Mouse (Mus musculus) midbrain, embryonic 15.5 days (tissue): ENCODE data around the gene Bclaf1. TPM values are rescaled to one million over a fixed set of nuclear protein-coding genes. Genes with fewer than 3 reads are reported as not detected.

Experiments
- ATAC-seq: fragments of 200-750 bp; cut with Nextera tagmentation; replicated peaks from 2 replicates; pipeline ENCODE4 v1.8.0; 2017; ENCODE audit warnings: moderate TSS enrichment
- H3K27ac ChIP-seq: fragments of 300-500 bp; sonication (generic); 2 replicates; pipeline ENCODE4 v1.5.1; 2015; ENCODE audit warnings: mild to moderate bottlenecking, inconsistent platforms
- H3K27me3 ChIP-seq: fragments of 300-500 bp; sonication (generic); replicated peaks from 2 replicates; pipeline ENCODE4 v1.6.1; 2015; ENCODE audit warnings: inconsistent platforms
- H3K36me3 ChIP-seq: fragments of 300-500 bp; sonication (generic); replicated peaks from 2 replicates; pipeline ENCODE4 v1.6.1; 2015; ENCODE audit warnings: inconsistent platforms
- H3K4me1 ChIP-seq: fragments of 300-500 bp; sonication (generic); 2 replicates; pipeline ENCODE4 v1.6.1; 2015; ENCODE audit warnings: inconsistent platforms
- H3K4me2 ChIP-seq: fragments of 300-500 bp; sonication (generic); 2 replicates; pipeline ENCODE4 v1.6.1; 2015; ENCODE audit warnings: inconsistent platforms, mild to moderate bottlenecking, moderate library complexity
- H3K4me3 ChIP-seq: fragments of 300-500 bp; sonication (generic); 2 replicates; pipeline ENCODE4 v1.5.1; 2015; ENCODE audit warnings: mild to moderate bottlenecking, inconsistent platforms
- H3K9ac ChIP-seq: fragments of 300-500 bp; sonication (generic); 2 replicates; pipeline ENCODE4 v1.6.1; 2015; ENCODE audit warnings: mild to moderate bottlenecking, inconsistent platforms
- H3K9me3 ChIP-seq: fragments of 300-500 bp; sonication (generic); 2 replicates; pipeline ENCODE4 v1.6.1; 2016; ENCODE audit warnings: inconsistent platforms
- WGBS: fragments of 180-500 bp; shearing (Covaris S2); methylation state at CpG from one replicate; pipeline ENCODE4 v1.1.7; 2015; ENCODE audit warnings: mixed read lengths; 5-methylcytosine and 5-hydroxymethylcytosine counted together
- polyA plus RNA-seq: library from polyadenylated mRNA; unstranded; fragments of >200 nt; fragmentation: Nextera tagmentation; extraction: Ambion mirVana; gene quantifications from 2 replicates; pipeline ENCODE4 v1.2.1, GENCODE M21; 2015

Bclaf1 gene
- polyA plus RNA-seq: 121 and 122 TPM in 2 replicates

GRCm38 (mm10) chr10:20311918-20312735 is at the start of gene Bclaf1:
Gene Bclaf1, plus strand, starts transcription at chr10:20312469.
- H3K9ac ChIP-seq: peak within 1 kb of the TSS; percentile 91
- H3K4me1 ChIP-seq: peaks cover 21% of the 10 kb centered on the region
- under 1% methylated on average over 82 of the region's 84 CpGs for WGBS
- H3K36me3 ChIP-seq: no peaks in the 10 kb centered on the region
- peak within 1 kb of the TSS; percentile 86 for H3K4me3 ChIP-seq
- peak within 1 kb of the TSS; percentile 100 for H3K27ac ChIP-seq
- H3K4me2 ChIP-seq: peak within 1 kb of the TSS; percentile 65
- no peaks in the 10 kb centered on the region for H3K27me3 ChIP-seq
- peak; percentile 98 for ATAC-seq
- no peaks in the 10 kb centered on the region for H3K9me3 ChIP-seq

- H3K36me3 ChIP-seq: no peaks in the 10 kb centered on the region
- no peak overlapping the region for H3K9ac ChIP-seq
- no peak overlapping the region for H3K4me2 ChIP-seq
- ATAC-seq: no peak
- no peak overlapping the region for H3K27ac ChIP-seq
- H3K4me1 ChIP-seq: no peaks in the 10 kb centered on the region
- WGBS: 96% methylated on average over 6 of the region's 6 CpGs
- H3K27me3 ChIP-seq: no peaks in the 10 kb centered on the region
- H3K4me3 ChIP-seq: no peak overlapping the region
- no peaks in the 10 kb centered on the region for H3K9me3 ChIP-seq
Measured at GRCm38 (mm10) chr10:20262896-20263295, 49.4 kb upstream of the Bclaf1 start.

- H3K9me3 ChIP-seq: no peaks in the 10 kb centered on the region
Measured at GRCm38 (mm10) chr10:20264479-20264878, 47.8 kb upstream of the Bclaf1 start.

GRCm38 (mm10) chr10:20267032-20267431 is 45.2 kb upstream of the Bclaf1 start:
- no peak for ATAC-seq
- H3K27me3 ChIP-seq: no peaks in the 10 kb centered on the region
- H3K9me3 ChIP-seq: no peaks in the 10 kb centered on the region
- H3K4me3 ChIP-seq: no peak overlapping the region
- no peak overlapping the region for H3K27ac ChIP-seq
- H3K4me2 ChIP-seq: no peak overlapping the region
- no peaks in the 10 kb centered on the region for H3K4me1 ChIP-seq
- WGBS: 77% methylated on average over 10 of the region's 10 CpGs
- H3K36me3 ChIP-seq: no peaks in the 10 kb centered on the region
- no peak overlapping the region for H3K9ac ChIP-seq

More at GRCm38 (mm10) chr10:20264479-20264878, 47.8 kb upstream of the Bclaf1 start:
- no peaks in the 10 kb centered on the region for H3K4me1 ChIP-seq
- 81% methylated on average over 7 of the region's 7 CpGs for WGBS
- no peaks in the 10 kb centered on the region for H3K36me3 ChIP-seq
- no peaks in the 10 kb centered on the region for H3K27me3 ChIP-seq
- no peak overlapping the region for H3K27ac ChIP-seq
- H3K4me2 ChIP-seq: no peak overlapping the region
- H3K4me3 ChIP-seq: no peak overlapping the region
- H3K9ac ChIP-seq: no peak overlapping the region
- no peak for ATAC-seq

- H3K27ac ChIP-seq: no peak overlapping the region
- no peaks in the 10 kb centered on the region for H3K27me3 ChIP-seq
- no peaks in the 10 kb centered on the region for H3K36me3 ChIP-seq
- 68% methylated on average over 7 of the region's 7 CpGs for WGBS
- no peak overlapping the region for H3K4me3 ChIP-seq
- no peaks in the 10 kb centered on the region for H3K4me1 ChIP-seq
- no peak overlapping the region for H3K4me2 ChIP-seq
- 0 out of 2 replicates have a peak, but pooled peaks have one; percentile 31 for ATAC-seq
- no peaks in the 10 kb centered on the region for H3K9me3 ChIP-seq
- H3K9ac ChIP-seq: no peak overlapping the region
Measured at GRCm38 (mm10) chr10:20268945-20269344, 43.3 kb upstream of the Bclaf1 start.

- WGBS: 95% methylated on average over 5 of the region's 5 CpGs
- Histone ChIP-seq H3K9me3 (no peaks in the 10 kb centered on the region), H3K36me3 (no peaks in the 10 kb centered on the region), H3K4me3 (no peak overlapping the region), H3K4me2 (no peak overlapping the region), H3K27me3 (no peaks in the 10 kb centered on the region), H3K4me1 (no peaks in the 10 kb centered on the region), H3K9ac (no peak overlapping the region), H3K27ac (no peak overlapping the region)
- ATAC-seq: no peak
Measured at GRCm38 (mm10) chr10:20272380-20272779, 39.9 kb upstream of the Bclaf1 start.

GRCm38 (mm10) chr10:20273278-20273677 is 39.0 kb upstream of the Bclaf1 start:
- WGBS: 65% methylated on average over 15 of the region's 15 CpGs
- Histone ChIP-seq H3K27me3 (no peaks in the 10 kb centered on the region), H3K9me3 (no peaks in the 10 kb centered on the region), H3K4me3 (no peak overlapping the region), H3K4me2 (no peak overlapping the region), H3K4me1 (no peaks in the 10 kb centered on the region), H3K27ac (no peak overlapping the region), H3K36me3 (no peaks in the 10 kb centered on the region), H3K9ac (no peak overlapping the region)
- ATAC-seq: peak; percentile 76

GRCm38 (mm10) chr10:20274022-20274421 is 38.2 kb upstream of the Bclaf1 start:
- H3K27me3 ChIP-seq: no peaks in the 10 kb centered on the region
- no peak overlapping the region for H3K4me2 ChIP-seq
- H3K36me3 ChIP-seq: no peaks in the 10 kb centered on the region
- no peak overlapping the region for H3K9ac ChIP-seq
- 87% methylated on average over 9 of the region's 9 CpGs for WGBS
- H3K4me1 ChIP-seq: no peaks in the 10 kb centered on the region
- H3K27ac ChIP-seq: no peak overlapping the region
- no peak overlapping the region for H3K4me3 ChIP-seq
- H3K9me3 ChIP-seq: no peaks in the 10 kb centered on the region
- ATAC-seq: no peak

- H3K4me3 ChIP-seq: no peak overlapping the region
- H3K4me1 ChIP-seq: peaks cover 13% of the 10 kb centered on the region
- no peak overlapping the region for H3K27ac ChIP-seq
- ATAC-seq: no peak
- H3K27me3 ChIP-seq: no peaks in the 10 kb centered on the region
- H3K9ac ChIP-seq: no peak overlapping the region
- H3K36me3 ChIP-seq: no peaks in the 10 kb centered on the region
- no peak overlapping the region for H3K4me2 ChIP-seq
- 82% methylated on average over 2 of the region's 2 CpGs for WGBS
- H3K9me3 ChIP-seq: no peaks in the 10 kb centered on the region
Measured at GRCm38 (mm10) chr10:20281456-20281855, 30.8 kb upstream of the Bclaf1 start.

GRCm38 (mm10) chr10:20285289-20285975 is 26.8 kb upstream of the Bclaf1 start:
- ATAC-seq: peak; percentile 75
- H3K4me3 ChIP-seq: no peak overlapping the region
- no peaks in the 10 kb centered on the region for H3K9me3 ChIP-seq
- H3K4me1 ChIP-seq: peaks cover 23% of the 10 kb centered on the region
- H3K9ac ChIP-seq: peak overlapping the region; percentile 32
- H3K27me3 ChIP-seq: no peaks in the 10 kb centered on the region
- H3K4me2 ChIP-seq: peak overlapping the region; percentile 36
- H3K27ac ChIP-seq: peak overlapping the region; percentile 83
- H3K36me3 ChIP-seq: no peaks in the 10 kb centered on the region
- WGBS: 5% methylated on average over 10 of the region's 10 CpGs

GRCm38 (mm10) chr10:20285994-20286836 is 26.1 kb upstream of the Bclaf1 start:
- peak overlapping the region; percentile 9 for H3K4me3 ChIP-seq
- 13% methylated on average over 15 of the region's 15 CpGs for WGBS
- ATAC-seq: peak; percentile 83

GRCm38 (mm10) chr10:20287369-20287768 is 24.9 kb upstream of the Bclaf1 start:
- H3K36me3 ChIP-seq: no peaks in the 10 kb centered on the region
- H3K4me3 ChIP-seq: no peak overlapping the region
- H3K27me3 ChIP-seq: no peaks in the 10 kb centered on the region
- peak overlapping the region; percentile 83 for H3K27ac ChIP-seq
- no peaks in the 10 kb centered on the region for H3K9me3 ChIP-seq
- H3K4me2 ChIP-seq: no peak overlapping the region
- no peak for ATAC-seq
- 34% methylated on average over 6 of the region's 6 CpGs for WGBS
- peaks cover 29% of the 10 kb centered on the region for H3K4me1 ChIP-seq
- no peak overlapping the region for H3K9ac ChIP-seq

More at GRCm38 (mm10) chr10:20285994-20286836, 26.1 kb upstream of the Bclaf1 start:
- peak overlapping the region; percentile 83 for H3K27ac ChIP-seq
- H3K4me1 ChIP-seq: peaks cover 29% of the 10 kb centered on the region
- no peaks in the 10 kb centered on the region for H3K9me3 ChIP-seq
- H3K4me2 ChIP-seq: peak overlapping the region; percentile 36
- H3K36me3 ChIP-seq: no peaks in the 10 kb centered on the region
- peak overlapping the region; percentile 32; the same call in 1 of the 2 replicates for H3K9ac ChIP-seq
- no peaks in the 10 kb centered on the region for H3K27me3 ChIP-seq
